Mouse (Mus musculus) megakaryocyte, adult 5-6 weeks (primary cell): ENCODE measurements around the gene Unc45b. TPM values are rescaled to one million over a fixed set of nuclear protein-coding genes. Genes with fewer than 3 reads are reported as not detected.
A peak's percentile ranks its signal among the peaks of the same experiment; 100 is the strongest.
"Not testable (repeated sequence)": the region's sequence is repeated elsewhere in the genome, so short reads cannot be mapped to it uniquely, and the experiment has no call there.

ENCODE experiments used
- ATAC-seq: 2 replicates; pipeline ENCODE4 v1.8.0; 2016; ENCODE audit warnings: mild to moderate bottlenecking, inconsistent platforms; ENCODE audit not compliant: poor library complexity, severe bottlenecking
- total RNA-seq, 2 experiments: library from RNA; stranded (forward) in 1 of 2; stranded (reverse) in 1 of 2; fragments of 153-499, 151-499 nt in 1 of 2; fragments of 221-1000, 200-1000 nt in 1 of 2; gene quantifications; 2 replicates each; pipeline versions ENCODE4 v1.2.3 to v1.2.4; 2015 to 2017

The Unc45b gene
- total RNA-seq, 2 experiments from 2014 or later = not detected

- ATAC-seq = no peak
These were observed 18.4 kb upstream of the Unc45b start, which contains the start of gene Fndc8 for GRCm38 (mm10) chr11:82891936-82892335. Fndc8 (plus strand) TSS chr11:82892124.

GRCm38 (mm10) chr11:82897478-82897877 is 12.9 kb upstream of the Unc45b start:
- no peak for ATAC-seq

- peak; percentile 38; the same call in 1 of the 2 replicates for ATAC-seq
These were observed 10.6 kb upstream of the Unc45b start for GRCm38 (mm10) chr11:82899720-82900119.

- ATAC-seq = no peak
These were observed 8.6 kb upstream of the Unc45b start for GRCm38 (mm10) chr11:82901606-82902310.

GRCm38 (mm10) chr11:82904952-82905351 is 5.4 kb upstream of the Unc45b start:
- ATAC-seq = no peak

GRCm38 (mm10) chr11:82905816-82906215 is 4.5 kb upstream of the Unc45b start:
- ATAC-seq = no peak

- ATAC-seq = peak; percentile 100
These were observed 2.4 kb upstream of the Unc45b start, which contains the start of gene Nle1 for GRCm38 (mm10) chr11:82907651-82908607. Nle1 (minus strand) TSS chr11:82908411.

- no peak for ATAC-seq
These were observed 1.8 kb upstream of the Unc45b start for GRCm38 (mm10) chr11:82908608-82908989.

GRCm38 (mm10) chr11:82910679-82911389 is 484 bp downstream of the Unc45b start:
- ATAC-seq = no peak

- peak; percentile 95 for ATAC-seq
These were observed 4.5 kb downstream of the Unc45b start for GRCm38 (mm10) chr11:82914711-82915352.

GRCm38 (mm10) chr11:82920768-82921167 is 10.4 kb downstream of the Unc45b start:
- no peak for ATAC-seq

GRCm38 (mm10) chr11:82921691-82922090 is 11.3 kb downstream of the Unc45b start:
- ATAC-seq = no peak

- ATAC-seq = not testable (repeated sequence)
These were observed 13.6 kb downstream of the Unc45b start for GRCm38 (mm10) chr11:82923910-82924309.

- no peak for ATAC-seq
These were observed 18.7 kb downstream of the Unc45b start for GRCm38 (mm10) chr11:82928897-82929632.

GRCm38 (mm10) chr11:82929633-82929950 is 19.2 kb downstream of the Unc45b start:
- ATAC-seq = no peak

GRCm38 (mm10) chr11:82930391-82930955 is 20.1 kb downstream of the Unc45b start:
- ATAC-seq = not testable (repeated sequence)

- ATAC-seq = not testable (repeated sequence)
These were observed 20.8 kb downstream of the Unc45b start for GRCm38 (mm10) chr11:82931161-82931560.

GRCm38 (mm10) chr11:82931671-82932450 is 21.5 kb downstream of the Unc45b start:
- not testable (repeated sequence) for ATAC-seq

- no peak for ATAC-seq
These were observed 22.8 kb downstream of the Unc45b start for GRCm38 (mm10) chr11:82933186-82933585.
